Mouse (Mus musculus) embryonic facial prominence, embryonic 12.5 days (tissue): ENCODE results near the gene Alpk1. TPM values are rescaled to one million over a fixed set of nuclear protein-coding genes. Genes with fewer than 3 reads are reported as not detected.

Experiments used
- ATAC-seq: fragments of 200-750 bp; cut with Nextera tagmentation; 2 replicates; pipeline ENCODE4 v1.8.0; 2017; ENCODE audit not compliant: insufficient number of reproducible peaks, insufficient read depth, low FRiP score, low TSS enrichment
- H3K27ac ChIP-seq: fragments of 300-500 bp; sonication (generic); 2 replicates; pipeline ENCODE4 v1.5.1; 2016; ENCODE audit warnings: mild to moderate bottlenecking
- H3K27me3 ChIP-seq: fragments of 300-500 bp; sonication (generic); 2 replicates; pipeline ENCODE4 v1.6.1; 2016; ENCODE audit warnings: mild to moderate bottlenecking, moderate library complexity
- H3K36me3 ChIP-seq: fragments of 300-500 bp; sonication (generic); 2 replicates; pipeline ENCODE4 v1.6.1; 2016; ENCODE audit warnings: mild to moderate bottlenecking
- H3K4me1 ChIP-seq: fragments of 300-500 bp; sonication (generic); 2 replicates; pipeline ENCODE4 v1.6.1; 2016
- H3K4me2 ChIP-seq: fragments of 300-500 bp; sonication (generic); replicated peaks from 2 replicates; pipeline ENCODE4 v1.6.1; 2016; ENCODE audit warnings: mild to moderate bottlenecking, moderate library complexity
- H3K4me3 ChIP-seq: fragments of 300-500 bp; sonication (generic); 2 replicates; pipeline ENCODE4 v1.5.1; 2016; ENCODE audit warnings: mild to moderate bottlenecking
- H3K9ac ChIP-seq: fragments of 300-500 bp; sonication (generic); 2 replicates; pipeline ENCODE4 v1.6.1; 2016; ENCODE audit warnings: mild to moderate bottlenecking, moderate library complexity
- H3K9me3 ChIP-seq: fragments of 300-500 bp; sonication (generic); 2 replicates; pipeline ENCODE4 v1.6.1; 2016; ENCODE audit warnings: mild to moderate bottlenecking, moderate library complexity
- WGBS: fragments of 180-500 bp; shearing (Covaris S2); methylation state at CpG from one replicate; pipeline ENCODE4 v1.1.7; 2016; 5-methylcytosine and 5-hydroxymethylcytosine counted together
- polyA plus RNA-seq: library from polyadenylated mRNA; unstranded; fragments of >200 nt; fragmentation: Nextera tagmentation; extraction: Ambion mirVana; gene quantifications from 2 replicates; pipeline ENCODE4 v1.2.1, GENCODE M21; 2016

Alpk1 gene
- polyA plus RNA-seq, 1 experiment from 2014 or later = 1.6 TPM

DNA sequence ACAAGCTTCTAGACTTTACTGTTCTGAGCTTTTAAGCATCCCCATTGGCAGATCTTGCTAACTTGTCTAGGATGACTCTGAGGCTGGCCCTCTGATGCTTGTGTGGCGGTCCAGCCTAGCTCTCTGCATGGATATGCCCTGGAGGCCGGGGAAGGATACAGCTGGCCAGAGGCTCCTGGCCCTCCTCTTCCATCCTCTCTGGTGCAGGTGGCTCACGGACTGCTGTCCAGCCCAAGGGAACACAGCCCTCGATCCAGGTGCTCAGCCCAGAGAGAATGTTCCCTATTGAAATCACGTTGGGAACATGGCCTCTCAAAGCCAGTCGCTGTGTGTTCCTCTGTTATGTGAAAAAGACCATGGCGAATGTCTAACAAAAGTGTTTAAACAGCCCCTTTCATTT lies 119.6 kb downstream of the Alpk1 start:
- ATAC-seq = no peak

GRCm38 (mm10) chr3:127651742-127652653 lies 128.3 kb downstream of the Alpk1 start:
- WGBS = 48% methylated on average over 7 of the region's 7 CpGs
- no peak overlapping the region for H3K9ac ChIP-seq
- no peak overlapping the region for H3K4me3 ChIP-seq
- no peaks in the 10 kb centered on the region for H3K9me3 ChIP-seq
- H3K27me3 ChIP-seq = peaks cover 4% of the 10 kb centered on the region
- no peaks in the 10 kb centered on the region for H3K36me3 ChIP-seq
- no peak overlapping the region for H3K4me2 ChIP-seq
- ATAC-seq = no peak
- no peaks in the 10 kb centered on the region for H3K4me1 ChIP-seq
- H3K27ac ChIP-seq = no peak overlapping the region

More for the DNA sequence above, 119.6 kb downstream of the Alpk1 start:
- no peak overlapping the region for H3K4me3 ChIP-seq
- no peaks in the 10 kb centered on the region for H3K36me3 ChIP-seq
- H3K27me3 ChIP-seq = no peaks in the 10 kb centered on the region
- WGBS = 64% methylated on average over 7 of the region's 7 CpGs
- no peaks in the 10 kb centered on the region for H3K9me3 ChIP-seq
- H3K4me2 ChIP-seq = no peak overlapping the region
- H3K9ac ChIP-seq = no peak overlapping the region
- no peak overlapping the region for H3K27ac ChIP-seq
- no peaks in the 10 kb centered on the region for H3K4me1 ChIP-seq

GRCm38 (mm10) chr3:127646156-127646825 lies 134.0 kb downstream of the Alpk1 start:
- Histone ChIP-seq H3K9me3 (no peaks in the 10 kb centered on the region), H3K4me1 (0 out of 2 replicates have a peak, but pooled peaks cover 1% of the 10 kb centered on the region), H3K4me2 (no peak overlapping the region), H3K27ac (no peak overlapping the region), H3K9ac (no peak overlapping the region), H3K36me3 (no peaks in the 10 kb centered on the region), H3K27me3 (peaks cover 56% of the 10 kb centered on the region), H3K4me3 (no peak overlapping the region)
- 53% methylated on average over 18 of the region's 18 CpGs for WGBS
- no peak for ATAC-seq

DNA sequence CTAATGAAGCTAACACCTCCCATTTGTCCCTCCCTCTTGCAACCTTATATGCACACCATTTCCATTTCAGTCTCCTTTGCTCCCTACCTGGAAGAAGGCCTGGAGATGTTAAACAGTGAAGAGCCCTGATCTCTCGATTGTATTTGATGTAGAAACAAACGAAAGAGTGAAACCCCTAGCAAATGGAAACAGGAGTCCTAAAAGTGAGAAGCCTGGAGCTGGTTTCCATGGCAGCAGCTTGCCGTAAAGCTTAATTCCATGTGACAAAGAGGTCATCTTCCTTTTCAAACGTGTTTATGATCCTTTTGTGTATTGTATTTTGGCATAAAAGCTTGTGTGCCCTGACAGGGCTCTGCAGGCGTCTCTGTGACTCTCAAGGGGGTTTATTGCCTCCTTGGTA lies 138.1 kb downstream of the Alpk1 start:
- no peaks in the 10 kb centered on the region for H3K9me3 ChIP-seq
- ATAC-seq = no peak

GRCm38 (mm10) chr3:127640762-127641700 lies 139.3 kb downstream of the Alpk1 start:
- H3K27me3 ChIP-seq = peaks cover 92% of the 10 kb centered on the region
- no peaks in the 10 kb centered on the region for H3K36me3 ChIP-seq
- ATAC-seq = no peak
- H3K9ac ChIP-seq = no peak overlapping the region
- H3K4me3 ChIP-seq = no peak overlapping the region
- 2% methylated on average over 37 of the region's 37 CpGs for WGBS
- no peaks in the 10 kb centered on the region for H3K9me3 ChIP-seq
- peak overlapping the region; percentile 19; the same call in 1 of the 2 replicates for H3K4me2 ChIP-seq
- H3K27ac ChIP-seq = no peak overlapping the region
- peaks cover 7% of the 10 kb centered on the region; the same call in 1 of the 2 replicates for H3K4me1 ChIP-seq

More for the DNA sequence above, 138.1 kb downstream of the Alpk1 start:
- WGBS = 12% methylated on average over 5 of the region's 5 CpGs
- Histone ChIP-seq H3K27ac (no peak overlapping the region), H3K27me3 (peaks cover 93% of the 10 kb centered on the region), H3K4me2 (no peak overlapping the region), H3K9ac (no peak overlapping the region), H3K4me1 (peaks cover 7% of the 10 kb centered on the region; the same call in 1 of the 2 replicates), H3K4me3 (no peak overlapping the region), H3K36me3 (no peaks in the 10 kb centered on the region)

- Histone ChIP-seq H3K27ac (no peak overlapping the region), H3K9me3 (no peaks in the 10 kb centered on the region), H3K9ac (no peak overlapping the region), H3K4me3 (no peak overlapping the region), H3K36me3 (no peaks in the 10 kb centered on the region), H3K4me1 (peaks cover 7% of the 10 kb centered on the region; the same call in 1 of the 2 replicates), H3K27me3 (peaks cover 89% of the 10 kb centered on the region), H3K4me2 (peak overlapping the region; percentile 19; the same call in 1 of the 2 replicates)
- peak; percentile 25; the same call in 1 of the 2 replicates for ATAC-seq
- under 1% methylated on average over 36 of the region's 36 CpGs for WGBS
Measured at GRCm38 (mm10) chr3:127639875-127640761, 140.2 kb downstream of the Alpk1 start.

DNA sequence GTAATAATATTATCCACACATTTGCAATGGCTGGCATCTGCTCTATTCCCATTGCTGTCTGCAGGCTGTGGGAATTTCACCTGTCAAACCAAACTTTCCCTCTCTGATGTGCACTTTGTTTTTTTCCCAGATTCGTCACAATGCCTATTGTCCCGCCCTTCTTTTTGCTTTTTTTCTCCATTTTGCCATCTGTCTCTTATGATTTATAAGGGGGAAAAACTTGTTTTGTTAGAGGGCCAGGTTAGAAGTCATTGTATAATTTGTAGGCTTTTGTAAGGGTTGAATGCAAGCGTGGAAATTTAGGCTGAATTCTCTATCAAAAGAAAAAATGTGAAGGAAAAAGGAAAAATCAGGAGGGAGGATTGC lies 145.4 kb downstream of the Alpk1 start:
- no peak overlapping the region for H3K27ac ChIP-seq
- H3K4me1 ChIP-seq = peaks cover 23% of the 10 kb centered on the region
- H3K4me2 ChIP-seq = no peak overlapping the region
- no peak overlapping the region for H3K4me3 ChIP-seq
- H3K9me3 ChIP-seq = no peaks in the 10 kb centered on the region
- H3K9ac ChIP-seq = no peak overlapping the region
- H3K27me3 ChIP-seq = peaks cover 91% of the 10 kb centered on the region
- 4% methylated on average over 3 of the region's 3 CpGs for WGBS
- no peaks in the 10 kb centered on the region for H3K36me3 ChIP-seq
- no peak for ATAC-seq

DNA sequence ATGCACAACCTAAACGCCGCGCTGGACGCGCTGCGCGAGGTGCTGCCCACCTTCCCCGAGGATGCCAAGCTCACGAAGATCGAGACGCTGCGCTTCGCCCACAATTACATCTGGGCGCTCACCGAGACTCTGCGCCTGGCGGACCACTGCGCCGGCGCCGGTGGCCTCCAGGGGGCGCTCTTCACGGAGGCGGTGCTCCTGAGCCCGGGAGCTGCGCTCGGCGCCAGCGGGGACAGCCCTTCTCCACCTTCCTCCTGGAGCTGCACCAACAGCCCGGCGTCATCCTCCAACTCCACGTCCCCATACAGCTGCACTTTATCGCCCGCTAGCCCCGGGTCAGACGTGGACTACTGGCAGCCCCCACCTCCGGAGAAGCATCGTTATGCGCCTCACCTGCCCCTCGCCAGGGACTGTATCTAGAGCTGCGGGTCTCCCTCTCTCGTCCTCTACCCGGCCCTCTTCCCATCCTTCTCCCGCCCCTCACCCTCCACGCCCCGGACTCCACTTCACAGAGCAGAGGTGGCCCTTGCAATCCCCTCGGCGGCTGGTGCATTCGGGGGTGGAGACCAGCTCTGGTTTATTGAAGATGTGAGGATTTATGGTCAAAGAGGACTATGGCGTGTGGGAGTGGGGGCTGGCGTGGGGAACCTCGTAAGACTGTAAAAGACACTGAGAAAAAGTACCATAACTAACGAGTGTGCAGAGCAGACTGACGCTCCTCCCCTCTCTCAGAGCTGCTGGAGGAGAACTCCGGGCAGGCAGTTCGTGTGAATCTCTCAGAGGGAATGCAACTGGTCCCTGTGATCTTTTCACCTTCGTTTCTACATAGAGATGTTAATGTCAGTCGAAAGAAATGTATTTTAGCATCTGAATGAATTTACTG lies 146.0 kb downstream of the Alpk1 start:
- ATAC-seq = peak; percentile 84

DNA sequence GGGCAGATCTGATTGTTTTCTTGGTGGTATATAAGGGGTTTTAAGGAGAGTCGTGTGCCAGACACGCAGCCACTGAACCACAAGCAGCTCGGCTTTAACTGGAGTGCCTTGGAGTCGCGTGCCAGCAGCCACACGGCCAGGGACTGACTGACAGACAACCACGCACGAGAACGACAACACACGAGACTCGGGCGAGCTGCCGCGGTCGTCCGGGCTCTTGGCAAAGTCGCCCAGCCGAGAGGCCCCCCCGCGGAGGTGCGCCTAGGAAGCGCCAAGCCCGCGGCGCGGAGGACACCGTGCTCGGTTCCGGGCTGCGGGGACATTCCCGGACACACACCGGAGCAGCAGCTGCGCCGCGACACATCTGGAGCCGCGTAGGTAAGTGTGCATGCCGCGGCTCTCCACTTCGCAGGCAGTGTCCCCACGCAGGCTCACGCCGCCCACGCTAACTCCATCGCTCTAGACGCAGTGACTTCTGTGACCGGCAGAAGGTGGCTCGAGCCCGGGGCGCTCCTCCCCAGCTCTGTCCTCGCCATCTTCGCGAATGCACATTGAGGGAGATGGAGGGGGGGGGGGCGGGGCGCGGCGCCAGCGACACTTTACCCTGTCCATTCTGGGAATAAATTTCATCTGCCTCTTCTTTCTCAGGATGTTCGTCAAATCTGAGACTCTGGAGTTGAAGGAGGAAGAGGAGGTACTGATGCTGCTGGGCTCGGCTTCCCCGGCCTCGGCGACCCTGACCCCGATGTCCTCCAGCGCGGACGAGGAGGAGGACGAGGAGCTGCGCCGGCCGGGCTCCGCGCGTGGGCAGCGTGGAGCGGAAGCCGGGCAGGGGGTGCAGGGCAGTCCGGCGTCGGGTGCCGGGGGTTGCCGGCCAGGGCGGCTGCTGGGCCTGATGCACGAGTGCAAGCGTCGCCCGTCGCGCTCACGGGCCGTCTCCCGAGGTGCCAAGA lies 147.0 kb downstream of the Alpk1 start, which contains the start of gene Neurog2:
Neurog2 (plus strand) TSS at position 56 of the 953 bp plus-strand sequence.
- Histone ChIP-seq H3K27me3 (peaks cover 87% of the 10 kb centered on the region), H3K4me1 (peaks cover 23% of the 10 kb centered on the region), H3K9ac (peak within 1 kb of the TSS; percentile 21; the same call in 1 of the 2 replicates), H3K9me3 (no peaks in the 10 kb centered on the region), H3K27ac (no peak within 1 kb of the TSS), H3K4me3 (peak within 1 kb of the TSS; percentile 41), H3K4me2 (peak within 1 kb of the TSS; percentile 69), H3K36me3 (no peaks in the 10 kb centered on the region)
- no peak for ATAC-seq
- WGBS = under 1% methylated on average over 92 of the region's 92 CpGs

More for the DNA sequence above, 146.0 kb downstream of the Alpk1 start:
- Histone ChIP-seq H3K4me2 (peak overlapping the region; percentile 69), H3K27ac (no peak overlapping the region), H3K4me3 (peak overlapping the region; percentile 41), H3K36me3 (no peaks in the 10 kb centered on the region), H3K9ac (no peak overlapping the region), H3K9me3 (no peaks in the 10 kb centered on the region), H3K4me1 (peaks cover 23% of the 10 kb centered on the region), H3K27me3 (peaks cover 91% of the 10 kb centered on the region)
- WGBS = under 1% methylated on average over 58 of the region's 58 CpGs
